Mouse (Mus musculus): ENCODE results near the gene Tarbp2. TPM values are rescaled to one million over a fixed set of nuclear protein-coding genes. Genes with fewer than 3 reads are reported as not detected.

Gene Tarbp2
- 146 TPM in 2 replicates for polyA plus RNA-seq (2012; rRNA removed)

DNA sequence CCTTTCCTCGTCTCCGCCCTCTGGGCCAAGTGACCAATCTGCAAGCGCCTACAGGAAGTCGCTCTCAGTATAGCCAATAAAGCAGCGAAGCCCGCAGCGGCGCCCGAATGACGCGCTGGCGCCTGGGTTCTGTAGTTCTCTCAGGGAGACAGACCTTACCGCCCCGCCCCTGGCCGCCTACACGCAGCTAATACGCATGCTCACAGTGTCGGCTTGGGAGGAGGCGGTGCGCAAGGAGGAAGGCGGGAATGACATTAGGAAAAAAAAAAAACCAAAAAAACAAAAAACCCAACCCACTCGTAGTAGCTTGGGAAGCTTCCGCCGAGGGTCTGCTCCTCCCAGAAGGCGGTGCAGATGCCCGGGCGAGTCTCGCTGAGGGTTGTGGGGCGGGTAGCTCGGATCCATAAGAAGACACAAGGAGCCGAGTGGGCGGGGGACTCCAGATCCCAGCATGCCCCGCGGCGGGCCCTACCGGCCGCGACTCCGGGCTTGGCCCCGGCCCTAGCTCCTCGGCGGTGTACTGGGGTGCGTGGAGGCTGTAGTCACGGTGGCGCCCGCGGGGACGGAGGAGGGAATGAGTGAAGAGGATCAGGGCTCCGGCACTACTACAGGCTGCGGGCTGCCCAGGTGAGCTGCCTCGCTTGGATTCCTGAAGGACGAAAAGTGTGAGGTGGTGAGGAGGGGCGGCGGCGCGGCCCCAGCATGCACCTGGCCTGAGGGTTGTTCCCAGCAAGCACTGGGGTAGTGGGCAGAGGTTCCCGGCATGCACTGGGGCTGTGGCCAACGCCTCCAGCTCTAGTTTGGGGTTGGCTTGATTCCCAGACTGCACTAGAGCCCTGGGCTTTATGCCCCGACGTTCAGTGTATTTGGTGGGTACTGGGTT lies at the start of gene Tarbp2:
Gene Tarbp2, plus strand, starts transcription at position 217 of the 883 bp plus-strand sequence.

DNA sequence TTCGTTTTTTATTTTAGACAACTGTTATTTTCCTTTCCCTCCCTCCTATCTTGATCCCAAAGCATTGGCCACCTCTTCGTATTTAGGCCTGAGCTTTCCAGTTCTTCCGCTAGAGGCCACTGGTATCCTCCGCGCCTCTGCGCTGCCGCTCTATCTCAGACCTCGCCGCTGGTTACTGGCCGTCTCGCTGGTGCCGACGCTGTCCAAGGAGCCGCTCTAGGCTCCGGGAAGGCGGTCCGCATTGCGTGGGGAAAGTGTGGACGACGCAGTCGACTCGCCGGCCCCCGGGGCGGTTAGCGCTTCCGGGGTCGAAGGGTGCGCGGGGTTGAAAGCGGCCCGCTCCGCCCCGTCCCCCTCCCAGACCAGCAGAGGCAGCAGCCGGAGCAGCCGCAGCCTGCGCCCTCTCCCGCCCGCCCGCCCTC lies 47.8 kb upstream of the Tarbp2 start, which contains the start of gene Pcbp2:
Gene Pcbp2, plus strand, starts transcription at position 357 of the 422 bp plus-strand sequence.

DNA sequence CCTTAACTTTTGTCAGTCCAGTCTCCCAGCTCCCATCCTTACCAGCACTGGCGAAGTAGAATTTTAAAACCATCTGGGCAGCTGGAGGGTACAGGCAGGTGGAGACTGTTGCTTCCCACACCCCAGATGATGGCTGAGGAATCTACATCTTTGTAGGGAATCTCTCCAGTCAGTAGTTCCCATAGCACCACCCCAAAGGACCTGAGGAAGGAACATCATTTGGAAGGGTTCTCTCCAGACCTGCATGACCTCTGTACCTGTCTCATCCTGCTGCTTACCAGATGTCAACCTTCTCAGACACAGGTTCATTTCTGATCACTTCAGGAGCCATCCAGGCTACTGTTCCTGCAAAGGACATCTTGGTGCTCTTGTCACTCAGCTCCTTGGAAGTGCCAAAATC lies 14.5 kb upstream of the Tarbp2 start, which contains the start of gene Gm10337:
Gene Gm10337, plus strand, starts transcription at position 276 of the 400 bp plus-strand sequence.

DNA sequence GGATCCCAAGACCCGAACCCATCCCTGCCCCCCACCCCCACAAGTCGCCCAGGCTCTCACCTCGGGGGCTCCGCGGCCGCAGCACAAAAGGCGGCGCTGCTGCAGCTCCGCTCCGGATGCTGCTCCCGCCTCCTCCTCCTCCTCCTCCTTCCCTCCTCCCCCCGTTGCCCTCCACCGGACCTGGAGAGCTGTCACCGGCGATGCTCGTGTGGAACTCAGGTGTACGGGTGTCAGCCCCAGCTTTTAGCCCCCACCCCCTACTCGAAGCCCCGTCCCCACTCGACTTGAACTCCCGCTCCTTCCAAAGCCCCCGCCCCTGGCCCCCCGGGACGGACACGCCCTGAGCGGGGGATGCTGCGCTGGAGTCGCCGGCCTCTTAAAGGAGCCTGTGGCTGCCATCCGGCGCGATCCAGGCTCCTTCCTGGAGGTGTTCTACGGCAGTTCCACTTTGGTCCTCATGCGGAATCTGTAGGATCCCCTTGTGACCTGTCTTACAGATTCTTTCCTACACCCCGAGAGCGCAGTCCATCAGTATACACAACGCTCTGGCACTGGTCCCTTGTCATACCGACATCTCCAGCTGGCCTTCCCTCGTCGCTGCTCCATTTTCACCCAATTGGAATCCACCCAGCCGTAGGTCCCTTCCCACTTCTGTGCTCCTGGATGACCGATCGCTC lies 1.1 kb upstream of the Tarbp2 start, which contains the start of gene Map3k12:
Gene Map3k12, minus strand, starts transcription at position 337 of the 677 bp plus-strand sequence.

DNA sequence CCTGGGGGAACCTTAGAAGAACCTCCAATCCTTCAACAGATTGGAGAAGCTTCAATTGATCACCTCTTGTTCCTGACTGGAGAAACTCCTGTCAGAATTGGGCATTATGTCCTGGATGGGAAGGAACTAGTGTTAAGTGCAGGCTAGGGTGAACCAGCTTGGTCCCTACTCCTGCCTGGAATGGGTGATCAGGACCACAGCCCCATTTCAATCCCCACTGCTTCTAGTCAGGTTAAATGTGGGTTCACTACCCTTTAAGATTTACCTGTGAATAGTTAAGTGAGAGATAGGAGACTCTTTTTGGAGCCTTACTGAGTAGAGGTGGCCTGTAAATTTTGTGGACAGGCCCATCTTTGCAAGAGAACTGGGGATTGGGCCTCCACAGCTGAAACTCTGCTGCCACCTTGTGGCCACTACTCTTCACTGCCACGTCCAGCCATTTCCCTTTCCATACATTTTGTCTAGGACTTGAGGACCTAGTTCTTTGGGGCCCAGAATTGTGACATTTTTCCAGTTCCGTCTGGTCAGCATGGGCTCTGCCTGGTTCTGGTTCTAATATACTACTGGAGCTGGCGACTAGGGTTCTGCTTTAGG lies 7.0 kb downstream of the Tarbp2 start, which contains the start of gene Npff:
Gene Npff, minus strand, starts transcription at position 51 of the 594 bp plus-strand sequence.

Other genes starting within 250 kb of the Tarbp2 start
- 0.32 and 0.73 TPM in 2 replicates for gene Gm9918, start 247.6 kb upstream of the Tarbp2 start, polyA plus RNA-seq (2012; rRNA removed)
- gene Mfsd5, start 238.7 kb upstream of the Tarbp2 start, polyA plus RNA-seq (2012; rRNA removed) = 39.0 and 40.3 TPM in 2 replicates
- 16.3 and 17.7 TPM in 2 replicates for gene Espl1, start 221.9 kb upstream of the Tarbp2 start, polyA plus RNA-seq (2012; rRNA removed)
- 418 and 443 TPM in 2 replicates for gene Pfdn5, start 192.1 kb upstream of the Tarbp2 start, polyA plus RNA-seq (2012; rRNA removed)
- gene Myg1, start 186.5 kb upstream of the Tarbp2 start, polyA plus RNA-seq (2012; rRNA removed) = 116 and 117 TPM in 2 replicates
- gene Aaas, start 167.4 kb upstream of the Tarbp2 start, polyA plus RNA-seq (2012; rRNA removed) = 49.4 and 50.3 TPM in 2 replicates
- gene Sp7, start 151.0 kb upstream of the Tarbp2 start, polyA plus RNA-seq (2012; rRNA removed) = 4.1 and 7.9 TPM in 2 replicates
- gene Sp1, start 112.0 kb upstream of the Tarbp2 start, polyA plus RNA-seq (2012; rRNA removed) = 21.8 TPM in 2 replicates
- 0.58 and 0.82 TPM in 2 replicates for gene Amhr2, start 72.8 kb upstream of the Tarbp2 start, polyA plus RNA-seq (2012; rRNA removed)
- 98.8 and 101 TPM in 2 replicates for gene Prr13, start 59.2 kb upstream of the Tarbp2 start, polyA plus RNA-seq (2012; rRNA removed)
- gene Pcbp2, start 47.7 kb upstream of the Tarbp2 start, polyA plus RNA-seq (2012; rRNA removed) = 555 and 600 TPM in 2 replicates
- not detected in 2 replicates for gene Gm10337, start 14.5 kb upstream of the Tarbp2 start, polyA plus RNA-seq (2012; rRNA removed)
- gene Map3k12, start 1.1 kb upstream of the Tarbp2 start, polyA plus RNA-seq (2012; rRNA removed) = 69.0 and 72.9 TPM in 2 replicates
- gene Npff, start 6.8 kb downstream of the Tarbp2 start, polyA plus RNA-seq (2012; rRNA removed) = 7.6 and 8.6 TPM in 2 replicates
- 0.09 TPM in 1 of 2 replicates, not detected in the other for gene Gm28047, start 106.9 kb downstream of the Tarbp2 start, polyA plus RNA-seq (2012; rRNA removed)
- 44.6 and 60.1 TPM in 2 replicates for gene Atf7, start 107.3 kb downstream of the Tarbp2 start, polyA plus RNA-seq (2012; rRNA removed)
- gene Atp5g2, start 154.2 kb downstream of the Tarbp2 start, polyA plus RNA-seq (2012; rRNA removed) = 497 and 578 TPM in 2 replicates
- 55.2 and 56.8 TPM in 2 replicates for gene Calcoco1, start 204.0 kb downstream of the Tarbp2 start, polyA plus RNA-seq (2012; rRNA removed)

Data from central nervous system, embryonic 14 days (tissue).